Mouse (Mus musculus) pancreas, adult 10 weeks (tissue): ENCODE data around the gene Zfp87. TPM values are rescaled to one million over a fixed set of nuclear protein-coding genes. Genes with fewer than 3 reads are reported as not detected.

Source experiments
- polyA plus RNA-seq: library from polyadenylated mRNA; stranded (reverse); fragments of 350-450 nt; fragmentation: Illumina TruSeq; extraction: RNeasy Lipid Tissue Mini Kit (QIAGEN cat#74804); gene quantifications from one replicate; pipeline ENCODE4 v1.2.3, GENCODE M21; 2015; ENCODE audit warnings: low read depth, low replicate concordance; ENCODE audit not compliant: insufficient read depth

The Zfp87 gene
- 5.5 TPM for polyA plus RNA-seq

GRCm38 (mm10) chr13:67525753-67526410 is at the start of gene Zfp87, which contains the start of gene Gm26965:
TSS of gene Zfp87 (minus strand) at chr13:67526177.
TSS of gene Gm26965 (minus strand) at chr13:67526151.

DNA sequence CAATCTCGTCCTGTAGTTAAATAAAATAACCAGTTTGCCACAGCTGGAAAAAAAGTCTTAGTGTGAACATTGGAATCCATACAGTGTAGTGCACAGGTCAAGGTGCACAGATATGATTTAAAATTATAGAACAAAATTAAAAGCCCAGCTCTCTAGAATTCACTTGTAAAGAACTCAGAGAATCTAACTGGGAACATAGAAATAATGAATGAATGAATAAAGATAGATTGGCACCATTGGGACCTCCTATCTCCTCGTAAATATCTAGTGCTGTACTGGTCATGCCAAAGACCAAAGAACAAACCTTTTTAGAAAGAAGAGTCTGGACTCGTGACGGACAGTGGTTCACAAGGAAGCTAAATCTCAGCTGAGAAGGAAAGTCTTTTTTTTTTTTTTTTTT is 27.8 kb upstream of the Zfp87 start, which contains the start of gene Zfp748:
Gene Zfp748 (minus strand): TSS at position 101 of the 400 bp plus-strand sequence.

GRCm38 (mm10) chr13:67500084-67500719 is 25.8 kb downstream of the Zfp87 start, which contains the start of gene Zfp58:
TSS of gene Zfp58 (minus strand) at chr13:67500555.

GRCm38 (mm10) chr13:67483625-67484423 is 42.2 kb downstream of the Zfp87 start, which contains the start of gene Zfp874b:
TSS of gene Zfp874b (minus strand) at chr13:67484258.

Other genes with a start within 250 kb of the Zfp87 start
- gene Zfp458, start 247.7 kb downstream of the Zfp87 start, polyA plus RNA-seq, result 0.30 TPM
- not detected for gene Zfp457, start 219.7 kb downstream of the Zfp87 start, polyA plus RNA-seq
- 1.4 TPM for gene Zfp595, start 193.6 kb downstream of the Zfp87 start, polyA plus RNA-seq
- gene Gm28044, start 165.6 kb downstream of the Zfp87 start, polyA plus RNA-seq, result not detected
- 0.57 TPM for gene Zfp953, start 165.6 kb downstream of the Zfp87 start, polyA plus RNA-seq
- not detected for gene Gm28041, start 150.4 kb downstream of the Zfp87 start, polyA plus RNA-seq
- gene Zfp456, start 150.4 kb downstream of the Zfp87 start, polyA plus RNA-seq, result 0.63 TPM
- 2.0 TPM for gene Zfp429, start 126.4 kb downstream of the Zfp87 start, polyA plus RNA-seq
- 0.65 TPM for gene Zfp459, start 104.8 kb downstream of the Zfp87 start, polyA plus RNA-seq
- 2.3 TPM for gene Zfp874a, start 74.6 kb downstream of the Zfp87 start, polyA plus RNA-seq
- 2.8 TPM for gene Zfp874b, start 41.9 kb downstream of the Zfp87 start, polyA plus RNA-seq
- gene Zfp58, start 25.6 kb downstream of the Zfp87 start, polyA plus RNA-seq, result 0.70 TPM
- gene Gm26965, start within 50 bp of the Zfp87 start, polyA plus RNA-seq, result 1.00 TPM
- gene Zfp748, start 27.7 kb upstream of the Zfp87 start, polyA plus RNA-seq, result 1.2 TPM
- gene Zfp729b, start 83.5 kb upstream of the Zfp87 start, polyA plus RNA-seq, result 1.2 TPM
- not detected for gene Gm49345, start 111.6 kb upstream of the Zfp87 start, polyA plus RNA-seq
- 2.4 TPM for gene Zfp729a, start 111.6 kb upstream of the Zfp87 start, polyA plus RNA-seq
- 1.5 TPM for gene Zfp738, start 160.9 kb upstream of the Zfp87 start, polyA plus RNA-seq
- gene Zfp65, start 203.0 kb upstream of the Zfp87 start, polyA plus RNA-seq, result 2.1 TPM
- 1.5 TPM for gene Zfp85, start 229.1 kb upstream of the Zfp87 start, polyA plus RNA-seq